ENCODE assay signal across 8 mouse cellular contexts in genomic region chr13:119755141-119755547, GRCm38 (mm10). TPM values are rescaled to one million over a fixed set of nuclear protein-coding genes. Genes with fewer than 3 reads are reported as not detected.
DNase-seq lines count a peak whose midpoint lies in the region; ATAC-seq and TF ChIP-seq lines count a peak whose summit lies in the region.

No protein-coding gene starts in this region.

- no peaks in the 10 kb centered on the region for H3K9me3 ChIP-seq in heart, embryonic 10.5 days
- H3K9me3 ChIP-seq in heart, embryonic 14.5 days (ENCODE audit: control insufficient read depth, low read length): no peaks in the 10 kb centered on the region
- H3K9me3 ChIP-seq in kidney, postnatal 0 days (replicated peaks; ENCODE audit: low read length): no peaks in the 10 kb centered on the region
- H3K9me3 ChIP-seq in liver, postnatal 0 days (ENCODE audit: low read length): no peaks in the 10 kb centered on the region

- no peaks in the 10 kb centered on the region for H3K27me3 ChIP-seq in heart, embryonic 10.5 days (ENCODE audit: insufficient read depth, poor library complexity, severe bottlenecking)
- H3K27me3 ChIP-seq in heart, embryonic 14.5 days (ENCODE audit: control insufficient read depth, insufficient read depth, low read length): no peaks in the 10 kb centered on the region
- no peaks in the 10 kb centered on the region for H3K27me3 ChIP-seq in kidney, postnatal 0 days (ENCODE audit: insufficient read depth, low read length)
- no peaks in the 10 kb centered on the region; the same call in 1 of the 2 replicates for H3K27me3 ChIP-seq in liver, postnatal 0 days (ENCODE audit: insufficient read depth, low read length)

- H3K9ac ChIP-seq in heart, embryonic 14.5 days (ENCODE audit: low read length): peak overlapping the region; percentile 77
- peak overlapping the region; percentile 50 for H3K9ac ChIP-seq in kidney, postnatal 0 days (ENCODE audit: low read depth, low read length)
- H3K9ac ChIP-seq in liver, postnatal 0 days (replicated peaks): peak overlapping the region; percentile 49

- H3K4me2 ChIP-seq in heart, embryonic 14.5 days (ENCODE audit: low read length): peak overlapping the region; percentile 98
- H3K4me2 ChIP-seq in kidney, postnatal 0 days (ENCODE audit: low read length): peak overlapping the region; percentile 90
- peak overlapping the region; percentile 74 for H3K4me2 ChIP-seq in liver, postnatal 0 days (ENCODE audit: low read depth, low read length)

- no peak for TF ChIP-seq CTCF in kidney, postnatal 0 days (IDR thresholded peaks at IDR 0.05; ENCODE audit: low read depth)
- TF ChIP-seq CTCF in liver, postnatal 0 days (IDR thresholded peaks at IDR 0.05; ENCODE audit: low read depth): no peak

- H3K36me3 ChIP-seq in heart, embryonic 10.5 days: no peaks in the 10 kb centered on the region
- no peaks in the 10 kb centered on the region; the same call in 1 of the 2 replicates for H3K36me3 ChIP-seq in heart, embryonic 14.5 days (ENCODE audit: control insufficient read depth, insufficient read depth, low read length)
- H3K36me3 ChIP-seq in kidney, postnatal 0 days (ENCODE audit: insufficient read depth, low read length): no peaks in the 10 kb centered on the region
- no peaks in the 10 kb centered on the region for H3K36me3 ChIP-seq in liver, postnatal 0 days (replicated peaks; ENCODE audit: insufficient read depth, low read length)

- no peak for TF ChIP-seq EP300 in liver, postnatal 0 days (IDR thresholded peaks at IDR 0.05; ENCODE audit: low read depth)

- peak overlapping the region; percentile 83 for H3K27ac ChIP-seq in heart, embryonic 10.5 days
- H3K27ac ChIP-seq in heart, embryonic 14.5 days (replicated peaks in 1 of 2; ENCODE audit: control insufficient read depth in 1 of 2, insufficient read depth in 1 of 2, low read depth in 2 of 2, low read length in 2 of 2): peak overlapping the region in 1 of 2 experiments; percentile 69; a peak in 2 of 4 replicates
- H3K27ac ChIP-seq in kidney, postnatal 0 days: no peak overlapping the region
- H3K27ac ChIP-seq in liver, postnatal 0 days (ENCODE audit: low read depth): no peak overlapping the region

- H3K4me1 ChIP-seq in heart, embryonic 10.5 days: peaks cover 19% of the 10 kb centered on the region
- peaks cover 0 to 15% of the 10 kb centered on the region in 2 experiments; a peak in 2 of 4 replicates for H3K4me1 ChIP-seq in heart, embryonic 14.5 days (ENCODE audit: control insufficient read depth in 2 of 2, insufficient read depth in 2 of 2, low read length in 2 of 2)
- H3K4me1 ChIP-seq in kidney, postnatal 0 days (replicated peaks; ENCODE audit: insufficient read depth, low read length): peaks cover 7% of the 10 kb centered on the region
- H3K4me1 ChIP-seq in liver, postnatal 0 days (ENCODE audit: insufficient read depth): peaks cover 12% of the 10 kb centered on the region; the same call in 1 of the 2 replicates

- DNase-seq in heart, embryonic 10.5 days (ENCODE audit: low spot score): peak; percentile 77
- no peak for DNase-seq in heart, adult 8-10 months (ENCODE audit: low spot score)
- peak; percentile 71 for DNase-seq in cerebellum, adult 9-10 months
- no peak for DNase-seq in kidney, postnatal 0 days (ENCODE audit: low spot score)
- peak; percentile 19 for DNase-seq in liver, postnatal 0 days
- DNase-seq in right cerebral cortex, adult 18-20 months: peak; percentile 46
- DNase-seq in urinary bladder, adult 18-20 months (ENCODE audit: low spot score in 2 of 2): no peak

- peak overlapping the region; percentile 71 for H3K4me3 ChIP-seq in heart, embryonic 10.5 days
- peak overlapping the region; percentile 51 to 64 for H3K4me3 ChIP-seq in heart, embryonic 14.5 days (ENCODE audit: control insufficient read depth in 1 of 2, insufficient read depth in 1 of 2, low read depth in 1 of 2, low read length in 2 of 2)
- peak overlapping the region; percentile 41 for H3K4me3 ChIP-seq in kidney, postnatal 0 days (replicated peaks; ENCODE audit: low read depth, low read length)
- peak overlapping the region; percentile 46 for H3K4me3 ChIP-seq in liver, postnatal 0 days (ENCODE audit: low read depth, low read length)

- peak; percentile 24; the same call in 1 of the 2 replicates for ATAC-seq in heart, embryonic 14.5 days (ENCODE audit: insufficient number of reproducible peaks, insufficient read depth, low FRiP score, low read depth)
- ATAC-seq in kidney, postnatal 0 days (replicated peaks; ENCODE audit: low FRiP score, low read depth): peak; percentile 44
- ATAC-seq in liver, postnatal 0 days: peak; percentile 60

- 2% methylated on average over 16 of the region's 16 CpGs for WGBS in heart, embryonic 10.5 days
- WGBS in heart, embryonic 14.5 days: 3% methylated on average over 16 of the region's 16 CpGs
- WGBS in kidney, postnatal 0 days: 2% methylated on average over 16 of the region's 16 CpGs
- 2% methylated on average over 16 of the region's 16 CpGs for WGBS in liver, postnatal 0 days (ENCODE audit: insufficient replicate concordance)

RNA-seq across cellular contexts. Expression of gene Nim1k, which starts 0.5 kb away (rescaled TPM):
- polyA plus RNA-seq in heart, embryonic 10.5 days (2016; fragmentation: Nextera tagmentation; extraction: Ambion mirVana): 0.43 and 0.57 TPM in 2 replicates
- 1 to 10 TPM; 1.4 to 2.0 (median 1.8) TPM for total RNA-seq in heart, adult 8-10 months (2022)
- polyA plus RNA-seq in heart, embryonic 14.5 days (2014; fragmentation: Nextera tagmentation; extraction: Ambion mirVana): 0.53 and 0.74 TPM in 2 replicates
- 1.2 and 1.3 TPM in 2 replicates for polyA plus RNA-seq in kidney, postnatal 0 days (2015; fragmentation: Nextera tagmentation; extraction: Ambion mirVana)
- polyA plus RNA-seq in liver, postnatal 0 days (2015; fragmentation: Nextera tagmentation; extraction: Ambion mirVana): 0.22 and 0.32 TPM in 2 replicates

RNA-seq across cellular contexts. Expression of gene Zfp131, which starts 35.5 kb away (rescaled TPM):
- polyA plus RNA-seq in heart, embryonic 10.5 days (2016; fragmentation: Nextera tagmentation; extraction: Ambion mirVana): 23.5 and 29.8 TPM in 2 replicates
- 10 to 100 TPM; 18.1 to 21.7 (median 19.3) TPM for total RNA-seq in heart, adult 8-10 months (2022)
- polyA plus RNA-seq in heart, embryonic 14.5 days (2014; fragmentation: Nextera tagmentation; extraction: Ambion mirVana): 23.5 and 28.3 TPM in 2 replicates
- polyA plus RNA-seq in kidney, postnatal 0 days (2015; fragmentation: Nextera tagmentation; extraction: Ambion mirVana): 27.6 and 29.7 TPM in 2 replicates
- polyA plus RNA-seq in liver, postnatal 0 days (2015; fragmentation: Nextera tagmentation; extraction: Ambion mirVana): 8.8 and 11.0 TPM in 2 replicates

Comparison
In these comparisons a context has a peak if more than half of its experiments do, and no peak if none do; other contexts are left out.
1. DNase-seq: peak in heart, embryonic 10.5 days (single experiment), cerebellum, adult 9-10 months (single experiment), liver, postnatal 0 days (single experiment) and right cerebral cortex, adult 18-20 months (single experiment); none in heart, adult 8-10 months (single experiment), kidney, postnatal 0 days (single experiment) and urinary bladder, adult 18-20 months (0 of 2).
2. Peak in every context shown above with its lines, with median percentiles within 50 percentile points of each other: H3K4me3 ChIP-seq, ATAC-seq, H3K4me2 ChIP-seq and H3K9ac ChIP-seq.